Mouse (Mus musculus) liver, adult (tissue): ENCODE results near the gene Cenpj.

Source experiments
- GATA4 ChIP-seq: IDR thresholded peaks from 2 replicates; pipeline ENCODE4 v1.6.1; 2014; ENCODE audit warnings: mild to moderate bottlenecking, low read length; ENCODE audit not compliant: insufficient replicate concordance

Gene Cenpj

GRCm38 (mm10) chr14:56575416-56575815, at the start of gene Cenpj, which contains the start of gene Parp4:
Cenpj (minus strand) TSS chr14:56575425.
Parp4 (plus strand) TSS chr14:56575619.
- no peak for TF ChIP-seq GATA4

- no peak for TF ChIP-seq GATA4
These were observed 45.2 kb upstream of the Cenpj start for GRCm38 (mm10) chr14:56620425-56620824.

GRCm38 (mm10) chr14:56617470-56617869, 42.2 kb upstream of the Cenpj start:
- TF ChIP-seq GATA4 = no peak

GRCm38 (mm10) chr14:56613212-56613611, 38.0 kb upstream of the Cenpj start:
- no peak for TF ChIP-seq GATA4

GRCm38 (mm10) chr14:56605136-56605535, 29.9 kb upstream of the Cenpj start:
- no peak for TF ChIP-seq GATA4

GRCm38 (mm10) chr14:56604438-56604837, 29.2 kb upstream of the Cenpj start:
- TF ChIP-seq GATA4 = no peak

- TF ChIP-seq GATA4 = no peak
These were observed 26.8 kb upstream of the Cenpj start for GRCm38 (mm10) chr14:56602069-56602468.

GRCm38 (mm10) chr14:56598759-56599158, 23.5 kb upstream of the Cenpj start:
- TF ChIP-seq GATA4 = no peak

- TF ChIP-seq GATA4 = no peak
These were observed 19.6 kb upstream of the Cenpj start for GRCm38 (mm10) chr14:56594811-56595210.

- TF ChIP-seq GATA4 = no peak
These were observed 17.0 kb upstream of the Cenpj start for GRCm38 (mm10) chr14:56592191-56592590.

GRCm38 (mm10) chr14:56582294-56582693, 7.1 kb upstream of the Cenpj start:
- no peak for TF ChIP-seq GATA4

GRCm38 (mm10) chr14:56581117-56581516, 5.9 kb upstream of the Cenpj start:
- no peak for TF ChIP-seq GATA4

GRCm38 (mm10) chr14:56579011-56579410, 3.8 kb upstream of the Cenpj start:
- TF ChIP-seq GATA4 = no peak

GRCm38 (mm10) chr14:56575969-56576901, 1.0 kb upstream of the Cenpj start:
- TF ChIP-seq GATA4 = no peak

GRCm38 (mm10) chr14:56572546-56572945, 2.7 kb downstream of the Cenpj start:
- TF ChIP-seq GATA4 = no peak

- no peak for TF ChIP-seq GATA4
These were observed 3.7 kb downstream of the Cenpj start for GRCm38 (mm10) chr14:56571310-56572093.
